Mouse (Mus musculus) brown adipose tissue, adult 24 weeks (tissue): ENCODE data around the gene Zfp410. TPM values are rescaled to one million over a fixed set of nuclear protein-coding genes. Genes with fewer than 3 reads are reported as not detected.

Source experiments
- H3K27ac ChIP-seq: fragments of 200-500 bp; replicated peaks from 2 replicates; pipeline ENCODE4 v1.5.1; 2012; ENCODE audit warnings: low read depth, mild to moderate bottlenecking, low read length
- H3K4me1 ChIP-seq: fragments of 200-500 bp; 2 replicates; pipeline ENCODE4 v1.6.1; 2012; ENCODE audit warnings: low read length, mixed read lengths; ENCODE audit not compliant: control insufficient read depth, insufficient read depth, insufficient read length
- H3K4me3 ChIP-seq: fragments of 200-500 bp; 2 replicates; pipeline ENCODE4 v1.5.1; 2012; ENCODE audit warnings: low read depth, mild to moderate bottlenecking, low read length, moderate library complexity; ENCODE audit not compliant: insufficient read depth
- polyA plus RNA-seq: library from polyadenylated mRNA; stranded (reverse); fragments of >200 nt; gene quantifications from 2 replicates; pipeline ENCODE4 v1.2.4, GENCODE M21; 2012; ENCODE audit not compliant: missing spikeins, insufficient read depth, insufficient read length

The Zfp410 gene
- 11.5 and 15.7 TPM in 2 replicates for polyA plus RNA-seq

DNA sequence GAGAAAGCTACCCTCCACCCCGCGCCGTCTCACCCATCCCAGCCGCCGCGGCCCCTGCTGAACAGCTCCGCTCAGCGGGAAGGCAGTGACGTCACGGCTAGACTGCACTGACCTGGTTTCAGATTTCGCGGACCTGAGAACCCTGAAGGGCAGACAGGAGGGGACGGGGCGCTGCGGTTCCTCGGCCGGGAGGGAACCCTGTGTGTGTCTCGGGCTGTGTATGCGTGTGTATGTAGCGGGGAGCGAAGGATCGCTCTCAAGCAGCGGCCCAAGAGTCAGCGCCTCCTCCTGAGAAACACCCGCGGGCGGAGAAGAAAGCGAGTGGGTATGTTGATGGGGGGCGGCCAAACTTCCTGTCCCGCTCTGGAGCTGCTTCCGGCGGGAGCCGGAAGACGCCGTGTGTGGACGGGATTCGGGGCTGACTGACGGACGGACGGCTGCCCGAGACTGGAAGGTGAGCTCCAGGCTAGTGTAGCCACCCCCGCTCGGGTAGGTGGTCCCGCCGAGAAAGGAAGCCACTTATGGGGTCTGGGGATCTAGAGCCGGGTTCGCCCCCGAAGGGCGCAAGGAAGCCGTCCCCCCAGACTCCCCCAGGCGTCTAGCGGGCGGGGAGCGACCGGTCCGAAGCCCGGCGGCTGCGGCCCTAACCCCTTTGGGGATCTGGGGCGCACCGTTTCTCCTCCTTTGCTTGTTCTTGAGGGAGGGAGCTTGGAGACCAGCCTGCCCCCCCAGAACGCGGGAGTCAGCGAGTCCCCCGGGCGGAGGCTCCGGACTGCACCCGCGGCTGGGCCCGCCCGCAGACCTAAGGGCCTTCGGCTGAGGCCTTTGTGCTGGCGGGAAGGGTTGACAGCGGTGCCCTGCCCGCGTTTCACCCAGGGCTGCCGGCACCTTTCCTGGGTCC, at the start of gene Zfp410:
Zfp410 (plus strand) TSS at position 132 of the 901 bp plus-strand sequence.
- Histone ChIP-seq H3K4me1 (no peaks in the 10 kb centered on the region), H3K4me3 (peak within 1 kb of the TSS; percentile 84), H3K27ac (peak within 1 kb of the TSS; percentile 95)

DNA sequence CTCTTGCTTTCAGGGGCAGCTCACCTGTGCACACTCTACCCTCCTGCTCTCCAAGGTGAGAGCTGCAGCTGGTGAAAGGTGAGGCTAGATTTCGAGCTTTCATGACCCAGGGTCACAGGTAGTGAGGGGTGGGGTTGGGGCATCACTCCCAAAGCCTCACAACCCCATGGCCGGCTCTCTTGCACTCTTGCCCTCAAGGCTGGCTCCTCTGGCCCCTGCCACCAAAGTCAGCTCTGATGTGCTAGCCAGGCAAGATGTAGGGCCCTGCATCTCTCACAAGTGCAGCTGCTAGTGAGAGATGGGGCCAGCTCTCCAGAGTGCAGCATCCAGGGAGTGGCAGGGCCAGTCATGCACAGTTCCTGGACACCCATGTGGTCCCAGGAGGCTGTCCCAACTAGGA, 49.4 kb upstream of the Zfp410 start:
- Histone ChIP-seq H3K4me1 (no peaks in the 10 kb centered on the region), H3K4me3 (no peak overlapping the region), H3K27ac (no peak overlapping the region)

DNA sequence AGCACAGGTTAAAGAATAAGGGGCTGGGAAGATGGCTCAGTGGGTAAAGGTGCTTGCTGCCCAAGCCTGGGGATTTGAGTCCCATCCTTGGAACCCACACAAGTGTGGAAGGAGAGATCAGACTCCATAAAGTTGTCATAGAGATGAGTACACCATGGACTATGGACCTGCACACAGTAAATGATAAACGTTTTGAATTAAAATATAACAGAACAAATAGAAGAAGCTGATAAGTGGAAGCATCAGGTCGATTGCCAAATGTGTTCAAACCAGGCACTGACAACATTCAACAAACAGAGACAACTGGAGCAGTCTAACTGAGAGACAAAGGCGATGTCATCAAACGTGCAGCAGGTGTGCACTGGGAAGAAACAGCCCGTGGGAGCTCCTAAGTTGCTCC, 43.3 kb upstream of the Zfp410 start:
- no peak overlapping the region for H3K4me3 ChIP-seq
- no peak overlapping the region for H3K27ac ChIP-seq
- H3K4me1 ChIP-seq: no peaks in the 10 kb centered on the region

DNA sequence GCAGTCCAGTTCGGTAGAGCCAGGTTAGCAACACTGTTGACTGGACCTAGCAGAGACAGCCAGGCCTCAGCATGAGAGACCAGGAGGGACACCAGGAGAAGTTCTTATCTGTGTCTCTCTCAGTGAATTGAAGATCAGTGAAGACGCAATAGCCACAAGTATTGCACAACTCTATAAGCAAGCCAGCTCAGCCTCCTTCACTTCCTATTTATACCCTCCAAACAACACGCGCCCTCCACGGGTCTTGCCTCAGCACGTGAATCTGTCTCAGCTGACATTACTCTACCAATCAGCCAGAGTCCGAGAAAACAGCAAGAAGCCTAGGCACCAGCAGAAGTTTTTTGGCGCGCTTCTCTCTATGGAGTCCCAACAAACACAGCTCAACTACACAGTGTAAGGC, 41.4 kb upstream of the Zfp410 start:
- no peak overlapping the region for H3K4me3 ChIP-seq
- H3K4me1 ChIP-seq: no peaks in the 10 kb centered on the region
- 0 out of 2 replicates have a peak overlapping the region, but pooled peaks have one; percentile 35 for H3K27ac ChIP-seq

DNA sequence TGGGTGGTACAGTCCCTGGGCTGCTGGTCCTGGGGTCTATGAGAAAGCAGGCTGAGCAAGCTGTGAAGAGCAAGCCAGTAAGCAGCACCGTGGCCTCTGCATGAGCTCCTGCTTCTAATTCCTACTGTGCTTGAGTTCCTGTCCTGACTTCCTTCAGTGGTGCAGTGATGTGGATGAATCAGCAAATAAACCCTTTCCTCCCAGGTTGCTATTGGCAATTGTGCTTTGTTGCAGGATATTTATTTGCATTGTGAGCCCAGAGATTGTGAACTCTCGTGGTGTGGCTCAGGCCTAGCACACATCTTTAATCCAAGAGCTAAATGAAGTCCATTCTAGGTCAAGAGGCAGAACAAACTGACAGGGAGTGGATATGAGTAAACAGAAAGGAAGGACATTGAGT, 40.4 kb upstream of the Zfp410 start:
- H3K4me1 ChIP-seq: no peaks in the 10 kb centered on the region
- no peak overlapping the region for H3K27ac ChIP-seq
- no peak overlapping the region for H3K4me3 ChIP-seq

DNA sequence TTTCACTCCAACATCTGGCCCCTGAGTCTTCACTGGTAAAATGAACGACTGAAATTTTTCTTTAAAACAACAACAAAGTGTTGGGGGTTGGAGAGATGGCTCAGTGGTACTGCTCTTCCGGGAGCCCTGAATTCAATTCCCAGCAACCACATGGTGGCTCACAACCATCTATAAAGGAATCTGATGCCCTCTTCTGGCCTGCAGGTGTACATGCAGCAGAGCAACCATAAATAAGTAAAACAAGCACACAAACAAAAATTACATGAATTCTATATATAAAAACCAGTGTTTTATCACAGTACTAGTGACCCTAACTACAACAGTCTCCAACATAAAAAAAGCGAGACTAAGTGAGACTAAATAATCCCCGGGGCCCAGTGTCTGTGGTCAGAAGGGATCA, 39.9 kb upstream of the Zfp410 start:
- no peak overlapping the region for H3K4me3 ChIP-seq
- no peaks in the 10 kb centered on the region for H3K4me1 ChIP-seq
- no peak overlapping the region for H3K27ac ChIP-seq

DNA sequence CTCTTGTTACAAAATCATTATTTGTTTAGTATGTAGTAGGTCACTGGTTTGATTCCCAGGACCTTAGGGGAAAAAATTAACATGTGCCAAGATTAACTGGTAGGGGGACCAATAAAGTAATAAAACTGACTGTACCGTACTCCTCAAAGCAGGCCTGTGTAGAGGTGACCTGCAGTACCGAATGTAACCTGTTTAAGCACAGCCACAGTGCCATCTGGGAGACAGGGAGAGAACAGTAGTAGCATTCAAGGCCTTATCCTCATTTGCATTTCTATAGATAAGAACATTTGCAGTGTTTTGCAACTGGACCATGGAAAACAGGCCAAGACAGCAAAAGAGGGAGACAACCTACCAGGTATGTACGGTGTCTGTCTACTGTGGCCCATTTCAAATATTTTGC, 38.8 kb upstream of the Zfp410 start:
- Histone ChIP-seq H3K27ac (no peak overlapping the region), H3K4me3 (no peak overlapping the region), H3K4me1 (no peaks in the 10 kb centered on the region)

DNA sequence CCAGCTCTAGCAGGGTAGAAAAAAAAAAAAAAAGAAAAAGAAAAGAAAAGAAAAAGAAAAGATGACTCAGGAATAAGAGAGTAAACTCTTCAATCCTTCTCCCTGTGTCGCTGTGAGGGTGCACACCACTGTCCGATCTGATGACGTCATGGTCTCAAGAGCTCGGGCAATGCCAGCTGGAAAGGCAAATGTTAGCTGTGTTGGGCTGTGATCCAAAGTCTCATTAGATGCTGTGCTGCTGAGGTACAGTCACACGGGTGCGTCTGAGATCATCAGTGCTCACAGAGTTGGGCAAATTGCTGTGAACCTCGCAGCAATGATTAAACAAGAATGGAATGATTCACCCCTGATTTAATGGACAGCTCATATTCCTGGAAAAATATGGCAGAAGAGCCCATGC, 37.8 kb upstream of the Zfp410 start:
- Histone ChIP-seq H3K4me3 (no peak overlapping the region), H3K4me1 (no peaks in the 10 kb centered on the region), H3K27ac (no peak overlapping the region)

DNA sequence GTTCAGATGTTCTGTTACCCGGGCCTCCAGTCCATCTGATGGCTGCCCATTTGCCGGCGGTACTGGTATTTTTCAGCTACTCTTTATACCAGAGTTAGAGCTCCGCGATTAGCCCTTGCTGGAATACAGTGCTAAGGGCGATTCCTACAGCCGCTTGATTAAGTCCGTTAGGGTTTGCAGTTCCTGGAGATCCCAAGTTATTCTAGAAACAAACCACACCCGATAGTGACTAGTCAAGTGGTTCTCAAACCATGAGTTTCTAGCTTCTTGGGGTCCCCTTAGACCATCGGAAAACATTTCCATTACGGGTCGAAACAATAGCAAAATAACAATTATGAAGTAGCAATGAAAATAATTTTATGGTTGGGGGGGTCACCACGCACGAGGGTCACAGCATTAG, 32.3 kb upstream of the Zfp410 start:
- H3K27ac ChIP-seq: peak overlapping the region; percentile 96
- 0 out of 2 replicates have a peak, but pooled peaks cover 2% of the 10 kb centered on the region for H3K4me1 ChIP-seq
- peak overlapping the region; percentile 74 for H3K4me3 ChIP-seq

DNA sequence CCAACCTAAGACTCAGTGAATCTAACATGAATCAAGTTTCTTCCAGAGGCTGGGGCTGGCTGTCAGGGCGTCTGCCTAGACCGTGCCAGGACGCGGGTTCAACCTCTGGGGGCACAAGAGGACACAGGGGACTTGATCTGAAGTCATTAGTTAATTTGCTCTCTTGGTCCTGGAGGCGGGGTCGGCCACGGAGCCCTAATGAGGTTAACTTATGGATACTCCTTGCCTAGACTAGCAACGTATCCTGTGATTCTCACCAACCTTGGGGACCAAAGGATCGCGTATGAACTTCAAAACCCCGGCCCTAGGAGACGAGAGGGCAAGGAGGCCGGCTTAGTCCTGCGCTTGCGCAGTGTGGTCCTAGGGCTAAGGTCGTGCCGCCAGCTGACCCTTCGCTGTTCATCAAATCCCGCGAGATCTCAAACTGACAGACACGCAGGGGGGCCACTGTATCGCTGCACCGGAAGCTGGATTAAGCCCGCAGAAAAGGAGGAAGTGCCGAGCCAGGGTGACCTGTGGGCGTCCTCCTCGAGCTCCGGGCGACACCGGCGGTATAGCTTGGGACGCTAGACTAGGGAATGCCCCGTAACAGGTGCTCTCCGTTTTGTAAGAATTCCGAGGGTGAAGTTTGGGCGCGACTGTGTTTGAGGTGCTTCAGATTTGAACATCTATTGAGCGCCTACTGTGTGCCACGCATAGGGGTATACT, 31.6 kb upstream of the Zfp410 start, which contains the start of gene Ptgr2:
Ptgr2 (plus strand) TSS at position 348 of the 708 bp plus-strand sequence.
- peak within 1 kb of the TSS; percentile 74 for H3K4me3 ChIP-seq
- 0 out of 2 replicates have a peak, but pooled peaks cover 2% of the 10 kb centered on the region for H3K4me1 ChIP-seq
- peak within 1 kb of the TSS; percentile 96 for H3K27ac ChIP-seq

DNA sequence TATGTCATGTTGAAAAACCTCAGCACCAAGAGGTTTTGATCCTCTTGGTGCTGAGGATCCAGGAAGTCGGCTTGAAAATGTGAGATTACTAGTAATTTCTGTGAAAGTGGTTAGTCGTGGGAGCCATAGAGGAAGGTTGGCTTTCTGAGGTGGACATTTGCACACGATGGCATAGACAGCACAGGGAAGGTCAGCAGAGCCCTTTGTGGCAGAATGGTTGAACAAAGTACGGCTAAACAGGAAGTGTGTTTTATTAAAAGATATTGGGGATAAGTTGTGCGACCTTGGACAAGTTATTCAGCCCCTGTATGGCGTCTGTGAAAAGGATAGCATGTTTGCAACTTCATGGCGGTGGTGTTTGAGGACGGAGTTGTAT, 31.1 kb upstream of the Zfp410 start:
- Histone ChIP-seq H3K27ac (peak overlapping the region; percentile 94), H3K4me3 (peak overlapping the region; percentile 74), H3K4me1 (0 out of 2 replicates have a peak, but pooled peaks cover 2% of the 10 kb centered on the region)

DNA sequence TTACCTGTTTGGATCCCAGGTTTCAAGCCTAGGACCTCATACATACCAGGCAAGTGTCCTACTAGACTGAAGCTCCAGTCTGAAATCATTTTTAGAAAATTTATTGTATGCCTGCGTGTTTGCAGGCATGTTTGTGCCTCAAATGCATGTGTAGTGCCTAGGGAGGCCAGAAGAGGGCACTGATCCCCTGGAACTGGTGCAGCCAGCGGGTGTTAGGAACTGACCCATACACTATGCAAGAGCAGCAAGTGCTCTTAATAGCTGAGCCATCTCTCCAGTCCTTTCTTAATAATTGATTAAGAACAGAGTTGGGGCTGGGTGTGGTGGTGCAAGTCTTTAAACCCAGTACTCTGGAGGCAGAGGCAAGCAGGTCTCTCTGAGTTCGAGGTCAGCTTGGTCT, 28.2 kb upstream of the Zfp410 start:
- H3K4me1 ChIP-seq: 0 out of 2 replicates have a peak, but pooled peaks cover 2% of the 10 kb centered on the region
- H3K27ac ChIP-seq: no peak overlapping the region
- no peak overlapping the region for H3K4me3 ChIP-seq

DNA sequence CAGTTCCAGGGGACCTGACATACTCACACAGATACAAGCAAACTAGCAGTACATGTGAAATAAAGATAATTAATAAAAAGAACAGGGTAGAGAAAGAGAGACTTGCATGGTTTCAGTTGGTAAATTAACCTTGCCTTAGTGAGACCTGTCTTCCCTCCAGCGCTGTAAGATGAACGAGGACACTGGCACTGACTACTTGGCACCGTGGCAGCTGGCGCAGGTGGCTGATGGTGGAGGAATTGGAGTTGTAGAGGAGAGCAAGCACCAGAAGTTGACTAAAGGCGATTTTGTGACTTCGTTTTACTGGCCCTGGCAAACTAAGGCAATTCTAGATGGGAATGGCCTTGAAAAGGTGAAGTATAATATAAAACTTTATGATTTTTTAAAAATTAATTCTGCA, 18.8 kb upstream of the Zfp410 start:
- Histone ChIP-seq H3K27ac (no peak overlapping the region), H3K4me1 (no peaks in the 10 kb centered on the region), H3K4me3 (no peak overlapping the region)

DNA sequence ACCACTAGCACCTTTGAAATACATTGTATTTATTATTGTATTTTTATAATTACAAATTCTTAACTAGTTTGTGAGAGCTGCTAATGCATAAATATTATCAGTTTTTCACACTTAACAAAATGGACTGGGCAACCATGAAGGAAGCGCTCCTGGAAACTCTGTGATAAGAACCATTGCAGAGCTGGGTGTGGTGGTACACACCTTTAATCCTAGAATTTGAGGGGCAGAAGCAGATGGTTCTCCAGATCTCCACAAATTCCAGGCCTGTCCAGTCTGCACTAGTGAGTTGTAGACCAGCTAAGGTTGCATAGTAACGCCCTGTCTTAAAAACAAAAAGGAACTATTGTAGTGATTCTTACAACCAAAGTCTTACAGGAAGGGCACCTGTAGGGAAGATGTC, 17.4 kb upstream of the Zfp410 start:
- Histone ChIP-seq H3K4me3 (no peak overlapping the region), H3K4me1 (no peaks in the 10 kb centered on the region)

DNA sequence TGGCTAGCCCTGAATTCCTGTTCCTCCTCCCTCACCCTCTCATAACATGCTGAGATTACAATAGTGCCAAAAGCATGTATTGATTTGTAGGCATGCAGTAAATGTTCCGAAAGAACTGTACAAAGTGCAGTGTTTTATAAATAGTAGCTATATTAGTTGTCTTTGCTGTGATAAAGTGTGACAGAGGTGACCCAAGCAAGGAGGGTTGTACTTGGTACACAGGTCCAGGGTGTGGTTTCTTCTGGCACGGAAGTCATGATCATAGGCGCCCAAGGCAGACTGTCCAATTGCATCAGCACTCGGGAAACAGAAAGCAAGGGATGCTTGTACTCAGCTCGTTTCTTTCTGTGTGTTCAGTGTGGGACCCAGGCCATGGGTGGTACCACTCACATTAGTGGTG, 12.6 kb upstream of the Zfp410 start:
- no peak overlapping the region for H3K4me3 ChIP-seq
- no peaks in the 10 kb centered on the region for H3K4me1 ChIP-seq
- no peak overlapping the region for H3K27ac ChIP-seq

More for the DNA sequence above, 17.4 kb upstream of the Zfp410 start:
- H3K27ac ChIP-seq: no peak overlapping the region
